Mouse (Mus musculus): ENCODE measurements around the gene Map2k5.

DNA sequence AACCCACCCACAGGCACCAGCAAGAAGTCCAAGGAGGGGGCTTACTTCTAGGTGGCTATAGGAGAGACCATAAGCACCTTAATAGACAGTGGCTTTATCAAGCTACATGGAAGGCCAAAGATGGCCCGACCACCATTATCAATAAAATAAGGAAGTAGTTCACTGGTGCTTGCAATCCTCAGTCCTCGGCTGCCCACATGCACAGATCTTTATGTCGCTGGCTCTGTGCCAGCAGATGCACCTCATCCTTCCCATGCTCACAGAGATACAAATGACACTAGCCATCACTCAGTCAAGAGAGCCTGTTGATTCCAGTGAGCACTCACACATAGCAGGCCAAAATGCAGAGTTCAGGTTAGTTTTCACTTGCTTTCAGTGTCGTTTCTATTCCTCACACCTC is 89.0 kb downstream of the Map2k5 start:
- TF ChIP-seq CTCF (conservative IDR thresholded peaks at IDR 0.05; ENCODE audit: low read length) (no peak), NANOG (IDR thresholded peaks at IDR 0.05; ENCODE audit: borderline replicate concordance, low read length) (no peak), POU5F1 (IDR thresholded peaks at IDR 0.05; ENCODE audit: borderline replicate concordance, low read length) (no peak)
